Comparison of ENCODE assay signal across 11 mouse cellular contexts in genomic region chr9:25571381-25571780, GRCm38 (mm10).
A peak's percentile ranks its signal among the peaks of the same experiment; 100 is the strongest.
DNase-seq lines count a peak whose midpoint lies in the region; ATAC-seq lines count a peak whose summit lies in the region.
"Had no signal": no experiment of that assay in that cellular context is flagged by ENCODE, and none has a peak within 500 bp of the region (broad histone marks: within the 10 kb centered on the region; RNA-seq: fewer than 3 reads in every experiment).

No protein-coding gene starts in this region.

- H3K27me3 ChIP-seq in heart, embryonic 13.5 days (replicated peaks) = no peaks in the 10 kb centered on the region
- no peaks in the 10 kb centered on the region for H3K27me3 ChIP-seq in embryonic facial prominence, embryonic 13.5 days
- H3K27me3 ChIP-seq in limb, embryonic 13.5 days = no peaks in the 10 kb centered on the region

- no peak overlapping the region for H3K4me2 ChIP-seq in heart, embryonic 13.5 days
- no peak overlapping the region for H3K4me2 ChIP-seq in embryonic facial prominence, embryonic 13.5 days
- no peak overlapping the region for H3K4me2 ChIP-seq in limb, embryonic 13.5 days (replicated peaks)

- WGBS in heart, embryonic 13.5 days = 49% methylated on average over 2 of the region's 2 CpGs
- 33% methylated on average over 2 of the region's 2 CpGs for WGBS in embryonic facial prominence, embryonic 13.5 days
- 9% methylated on average over 2 of the region's 2 CpGs for WGBS in limb, embryonic 13.5 days

- peak overlapping the region; percentile 51 for H3K27ac ChIP-seq in heart, embryonic 13.5 days (replicated peaks)
- peak overlapping the region; percentile 69 for H3K27ac ChIP-seq in embryonic facial prominence, embryonic 13.5 days
- peak overlapping the region; percentile 15; the same call in 1 of the 2 replicates for H3K27ac ChIP-seq in limb, embryonic 13.5 days

- ATAC-seq in heart, embryonic 13.5 days (ENCODE audit: extremely low read depth, insufficient number of reproducible peaks, low FRiP score, low TSS enrichment) = no peak
- no peak for ATAC-seq in embryonic facial prominence, embryonic 13.5 days (ENCODE audit: insufficient number of reproducible peaks, insufficient read depth, low FRiP score, low TSS enrichment, low read depth)
- ATAC-seq in limb, embryonic 13.5 days (ENCODE audit: low FRiP score, low read depth) = no peak
- no peak for ATAC-seq in cerebellum, adult (ENCODE audit: insufficient number of reproducible peaks, low FRiP score, low TSS enrichment)
- no peak for ATAC-seq in inflammation-experienced regulatory T-cells, adult 6 months
- ATAC-seq: CD4-positive, CD25-positive, alpha-beta regulatory T cell, adult 4 months had no signal

- H3K9me3 ChIP-seq in heart, embryonic 13.5 days = no peaks in the 10 kb centered on the region
- H3K9me3 ChIP-seq in embryonic facial prominence, embryonic 13.5 days = no peaks in the 10 kb centered on the region
- no peaks in the 10 kb centered on the region for H3K9me3 ChIP-seq in limb, embryonic 13.5 days

- H3K4me3 ChIP-seq in heart, embryonic 13.5 days = no peak overlapping the region
- H3K4me3 ChIP-seq in embryonic facial prominence, embryonic 13.5 days = no peak overlapping the region
- H3K4me3 ChIP-seq in limb, embryonic 13.5 days = no peak overlapping the region

- H3K4me1 ChIP-seq in heart, embryonic 13.5 days = peaks cover 58% of the 10 kb centered on the region
- H3K4me1 ChIP-seq in embryonic facial prominence, embryonic 13.5 days = peaks cover 55% of the 10 kb centered on the region
- peaks cover 36% of the 10 kb centered on the region for H3K4me1 ChIP-seq in limb, embryonic 13.5 days

- H3K9ac ChIP-seq in heart, embryonic 13.5 days = 0 out of 2 replicates have a peak overlapping the region, but pooled peaks have one; percentile 20
- H3K9ac ChIP-seq in embryonic facial prominence, embryonic 13.5 days = 0 out of 2 replicates have a peak overlapping the region, but pooled peaks have one; percentile 27
- 0 out of 2 replicates have a peak overlapping the region, but pooled peaks have one; percentile 35 for H3K9ac ChIP-seq in limb, embryonic 13.5 days

- H3K36me3 ChIP-seq in heart, embryonic 13.5 days = no peaks in the 10 kb centered on the region
- H3K36me3 ChIP-seq in embryonic facial prominence, embryonic 13.5 days = no peaks in the 10 kb centered on the region
- H3K36me3 ChIP-seq in limb, embryonic 13.5 days = no peaks in the 10 kb centered on the region

- DNase-seq in heart, postnatal 4 days = no peak
- DNase-seq in 3T3-L1 (ENCODE audit: low read depth, low spot score) = peak; percentile 57
- no peak for DNase-seq in embryo, embryonic 11 days
- DNase-seq: cerebellum, adult 11-12 months; lung, postnatal 4 days had no signal

Comparison
In these comparisons a context has a peak if more than half of its experiments do, and no peak if none do; other contexts are left out.
1. H3K27ac ChIP-seq: peak in every context shown above with its lines; median percentile 69 in embryonic facial prominence, embryonic 13.5 days; 51 in heart, embryonic 13.5 days; 15 in limb, embryonic 13.5 days.